Mouse (Mus musculus): ENCODE measurements around the gene Crb2.

Crb2 gene

GRCm38 (mm10) chr2:37766027-37766761 lies 9.9 kb upstream of the Crb2 start:
- WGBS = 42% methylated on average over 11 of the region's 11 CpGs

GRCm38 (mm10) chr2:37767080-37767547 lies 8.9 kb upstream of the Crb2 start:
- 5% methylated on average over 9 of the region's 9 CpGs for WGBS

- WGBS = 52% methylated on average over 3 of the region's 3 CpGs
Observed at GRCm38 (mm10) chr2:37767739-37768138, 8.3 kb upstream of the Crb2 start.

GRCm38 (mm10) chr2:37768903-37769302 lies 7.1 kb upstream of the Crb2 start:
- 63% methylated on average over 2 of the region's 2 CpGs for WGBS

DNA sequence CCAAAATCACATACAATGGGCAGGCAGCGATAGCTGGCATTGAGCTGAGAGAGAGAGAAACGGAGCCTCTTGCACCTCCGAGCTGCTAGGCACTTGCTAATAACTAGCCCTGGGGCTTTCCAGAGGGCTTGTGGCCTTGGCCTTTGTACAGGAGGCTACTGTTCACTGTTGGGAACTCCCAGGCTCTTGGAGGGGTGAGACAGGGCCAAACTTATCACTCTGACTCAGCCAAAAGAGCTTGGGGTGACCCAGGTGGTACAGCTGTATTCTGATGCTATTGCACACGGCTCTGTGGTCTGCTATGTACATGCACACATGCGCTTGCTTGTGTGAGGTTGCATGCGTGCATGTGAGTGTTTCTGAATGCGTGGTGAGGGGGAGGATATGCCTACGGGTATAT lies 6.3 kb upstream of the Crb2 start:
- WGBS = 69% methylated on average over 8 of the region's 8 CpGs

- 1% methylated on average over 18 of the region's 18 CpGs for WGBS
Observed at GRCm38 (mm10) chr2:37771618-37772285, 4.3 kb upstream of the Crb2 start.

- 44% methylated on average over 5 of the region's 5 CpGs for WGBS
Observed at GRCm38 (mm10) chr2:37774571-37774970, 1.5 kb upstream of the Crb2 start.

- WGBS = 51% methylated on average over 20 of the region's 20 CpGs
Observed at GRCm38 (mm10) chr2:37776611-37777411, 762 bp downstream of the Crb2 start.

DNA sequence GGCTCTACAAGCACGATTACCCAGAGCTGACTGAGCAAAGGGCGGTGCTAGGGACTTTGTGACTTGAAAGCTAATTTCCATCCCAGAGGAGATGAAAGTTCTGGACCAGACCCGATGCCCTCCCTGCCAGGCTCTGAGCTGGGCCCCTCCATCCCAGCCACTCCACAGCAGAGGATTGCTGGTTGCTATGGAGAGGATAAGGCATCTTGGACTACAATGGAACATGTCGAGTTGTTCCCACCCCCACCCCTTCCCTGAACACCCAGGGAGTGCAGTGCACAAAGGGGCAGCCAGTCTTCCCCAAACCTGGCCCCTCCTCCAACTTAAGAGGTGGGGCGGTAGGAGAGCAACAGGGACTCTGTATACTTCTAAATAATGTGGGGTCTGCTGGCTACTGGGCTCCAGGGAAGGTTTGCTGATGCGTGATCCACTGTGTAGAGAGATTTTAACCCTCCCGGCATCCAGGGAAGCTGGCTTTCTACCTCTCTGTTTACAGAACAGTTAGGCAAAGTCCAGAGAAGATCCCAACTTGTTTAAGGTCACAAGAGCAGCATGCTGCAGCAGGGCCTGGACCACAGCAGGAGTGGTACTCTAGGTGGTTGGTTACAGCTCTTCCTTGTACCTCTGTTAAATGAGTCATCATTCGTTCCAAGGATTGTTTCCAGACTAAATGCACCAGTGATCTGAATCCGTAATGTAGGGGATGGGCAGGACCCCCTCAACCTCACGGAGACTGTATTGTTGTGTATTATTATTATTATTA lies 2.1 kb downstream of the Crb2 start:
- 62% methylated on average over 10 of the region's 10 CpGs for WGBS

- WGBS = 29% methylated on average over 14 of the region's 14 CpGs
Observed at GRCm38 (mm10) chr2:37780270-37780929, 4.4 kb downstream of the Crb2 start.

- 87% methylated on average over 3 of the region's 3 CpGs for WGBS
Observed at GRCm38 (mm10) chr2:37781421-37781820, 5.4 kb downstream of the Crb2 start.

DNA sequence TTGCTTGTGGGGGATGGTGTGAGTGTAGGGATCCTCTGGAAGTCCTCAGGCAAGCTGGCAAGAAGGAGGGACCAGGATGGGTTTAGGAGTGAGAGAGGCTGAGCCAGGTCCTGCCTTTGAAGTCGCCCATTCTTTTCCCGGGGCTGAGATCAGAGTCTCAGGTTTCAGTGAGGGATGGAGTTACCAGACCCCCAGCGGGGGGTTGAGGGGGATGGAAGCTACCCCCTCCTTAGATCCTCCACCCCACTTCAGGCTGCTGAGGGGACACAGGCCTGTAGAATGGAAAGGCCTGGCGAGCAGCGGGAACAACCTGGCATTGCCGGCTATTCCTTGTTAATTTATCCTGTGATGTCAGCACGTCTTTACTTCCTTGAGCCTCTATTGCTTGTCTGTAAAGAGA lies 6.0 kb downstream of the Crb2 start:
- WGBS = 75% methylated on average over 7 of the region's 7 CpGs

DNA sequence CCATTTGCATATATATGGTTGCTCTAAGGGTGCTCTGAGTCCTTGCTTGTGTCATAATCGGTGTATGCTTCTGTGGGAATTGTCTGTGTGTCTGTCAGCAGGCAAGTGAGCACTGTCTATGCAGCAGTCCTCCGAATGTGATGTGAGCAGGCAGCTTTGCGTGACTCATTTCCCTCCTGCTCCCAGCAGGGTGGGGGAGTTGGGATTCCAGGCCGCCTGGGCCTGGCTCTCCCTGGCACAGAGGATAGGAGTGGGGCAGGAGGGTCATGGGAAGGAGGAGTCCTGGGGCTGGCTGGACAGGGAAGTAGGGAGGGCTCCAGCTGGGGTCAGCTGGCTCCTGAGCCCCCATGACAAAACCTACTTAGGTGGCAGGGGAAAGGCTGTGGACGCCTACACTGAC lies 8.4 kb downstream of the Crb2 start:
- WGBS = 42% methylated on average over 5 of the region's 5 CpGs

DNA sequence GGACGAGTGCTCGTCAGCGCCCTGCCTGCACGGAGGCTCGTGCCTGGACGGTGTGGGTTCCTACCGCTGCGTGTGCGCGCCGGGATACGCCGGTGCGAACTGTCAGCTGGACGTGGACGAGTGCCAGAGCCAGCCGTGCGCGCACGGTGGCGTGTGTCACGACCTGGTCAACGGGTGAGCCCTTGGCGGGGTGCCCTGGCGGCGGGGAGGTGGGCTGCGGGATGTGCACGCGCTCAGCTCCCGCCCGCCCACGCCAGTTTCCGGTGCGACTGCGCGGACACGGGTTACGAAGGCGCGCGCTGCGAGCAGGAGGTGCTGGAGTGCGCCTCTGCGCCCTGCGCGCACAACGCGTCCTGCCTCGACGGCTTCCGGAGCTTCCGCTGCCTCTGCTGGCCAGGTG lies 10.4 kb downstream of the Crb2 start:
- 36% methylated on average over 52 of the region's 52 CpGs for WGBS

DNA sequence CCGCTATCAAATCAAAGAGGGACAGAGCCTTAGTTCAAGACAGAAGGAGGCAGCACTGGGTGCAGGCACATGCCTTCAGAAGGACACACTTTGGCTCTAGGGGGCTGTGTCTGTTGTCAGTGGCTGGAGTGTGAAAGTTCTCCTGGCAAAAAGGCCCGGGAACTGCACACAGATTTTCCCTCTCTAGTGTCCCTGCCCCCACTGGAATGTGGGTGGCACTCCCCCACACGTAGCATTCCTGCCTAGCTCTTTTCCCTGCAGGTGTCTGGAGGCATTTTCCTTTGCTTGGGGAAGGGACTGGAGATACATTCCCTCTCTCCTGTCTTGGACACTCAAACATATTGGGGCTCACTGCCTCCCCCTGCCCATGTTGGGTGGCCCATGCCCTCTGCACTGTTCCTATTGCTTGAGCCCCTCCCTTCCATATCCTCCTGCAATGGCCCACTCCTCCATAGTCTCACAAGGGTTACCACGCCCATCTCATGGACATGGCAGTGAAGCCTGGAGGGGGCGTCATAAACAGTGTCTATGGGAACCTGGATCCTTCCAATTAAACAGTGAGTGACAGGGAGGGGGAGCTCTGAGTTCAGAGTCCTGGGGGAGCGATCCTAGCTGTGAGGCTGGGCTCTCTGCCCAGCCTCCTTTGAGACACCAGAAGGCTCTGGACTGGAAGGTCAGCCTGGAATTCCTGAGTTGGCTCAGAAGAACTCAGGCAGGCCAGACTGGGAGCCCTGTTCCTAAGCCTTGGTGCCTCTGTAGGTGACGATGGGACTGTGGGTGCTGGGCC lies 12.3 kb downstream of the Crb2 start:
- 44% methylated on average over 7 of the region's 7 CpGs for WGBS

- 77% methylated on average over 5 of the region's 5 CpGs for WGBS
Observed at GRCm38 (mm10) chr2:37789029-37789428, 13.0 kb downstream of the Crb2 start.

DNA sequence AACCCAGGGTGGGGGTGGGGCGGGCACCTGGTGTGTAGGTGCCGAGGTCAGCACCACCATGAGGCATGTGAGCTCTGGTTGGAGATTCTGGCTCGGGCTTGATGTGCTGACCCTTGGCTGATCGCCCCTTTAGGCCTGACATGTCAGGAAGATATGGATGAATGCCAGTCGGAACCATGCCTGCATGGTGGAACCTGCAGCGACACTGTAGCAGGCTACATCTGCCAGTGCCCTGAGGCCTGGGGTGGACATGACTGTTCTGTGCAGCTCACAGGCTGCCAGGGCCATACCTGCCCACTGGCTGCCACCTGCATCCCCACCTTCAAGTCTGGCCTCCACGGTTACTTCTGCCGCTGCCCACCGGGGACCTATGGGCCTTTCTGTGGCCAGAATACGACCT lies 13.9 kb downstream of the Crb2 start:
- WGBS = 87% methylated on average over 10 of the region's 10 CpGs

- 94% methylated on average over 14 of the region's 14 CpGs for WGBS
Observed at GRCm38 (mm10) chr2:37790738-37791137, 14.7 kb downstream of the Crb2 start.

- 82% methylated on average over 4 of the region's 4 CpGs for WGBS
Observed at GRCm38 (mm10) chr2:37791340-37791739, 15.3 kb downstream of the Crb2 start.

- 62% methylated on average over 1 of the region's 1 CpGs for WGBS
Observed at GRCm38 (mm10) chr2:37796021-37796420, 20.0 kb downstream of the Crb2 start.

Data from cerebral cortex, adult 2 months (tissue).